Mouse (Mus musculus) liver, embryonic 15.5 days (tissue): Measurements from ENCODE around the gene Nr2f6. TPM values are rescaled to one million over a fixed set of nuclear protein-coding genes. Genes with fewer than 3 reads are reported as not detected.
"Not testable (repeated sequence)": the region's sequence is repeated elsewhere in the genome, so short reads cannot be mapped to it uniquely, and the experiment has no call there.

Source experiments
- ATAC-seq: fragments of 200-750 bp; cut with Nextera tagmentation; 2 replicates; pipeline ENCODE4 v1.8.0; 2017; ENCODE audit warnings: moderate number of reproducible peaks, mild to moderate bottlenecking, moderate library complexity; ENCODE audit not compliant: insufficient read depth
- H3K27ac ChIP-seq: fragments of 300-500 bp; sonication (generic); replicated peaks from 2 replicates; pipeline ENCODE4 v1.5.1; 2015; ENCODE audit warnings: mild to moderate bottlenecking, inconsistent platforms
- H3K27me3 ChIP-seq: fragments of 300-500 bp; sonication (generic); 2 replicates; pipeline ENCODE4 v1.6.1; 2015; ENCODE audit warnings: mild to moderate bottlenecking, inconsistent platforms
- H3K36me3 ChIP-seq: fragments of 300-500 bp; sonication (generic); replicated peaks from 2 replicates; pipeline ENCODE4 v1.6.1; 2015; ENCODE audit warnings: moderate library complexity, mild to moderate bottlenecking, inconsistent platforms
- H3K4me1 ChIP-seq: fragments of 300-500 bp; sonication (generic); replicated peaks from 2 replicates; pipeline ENCODE4 v1.6.1; 2015; ENCODE audit warnings: inconsistent platforms
- H3K4me2 ChIP-seq: fragments of 300-500 bp; sonication (generic); 2 replicates; pipeline ENCODE4 v1.6.1; 2015; ENCODE audit warnings: moderate library complexity, mild to moderate bottlenecking, inconsistent platforms
- H3K4me3 ChIP-seq: fragments of 300-500 bp; sonication (generic); replicated peaks from 2 replicates; pipeline ENCODE4 v1.5.1; 2015; ENCODE audit warnings: mild to moderate bottlenecking, inconsistent platforms
- H3K9ac ChIP-seq: fragments of 300-500 bp; sonication (generic); 2 replicates; pipeline ENCODE4 v1.6.1; 2015; ENCODE audit warnings: moderate library complexity, mild to moderate bottlenecking, inconsistent platforms
- H3K9me3 ChIP-seq: fragments of 300-500 bp; sonication (generic); replicated peaks from 2 replicates; pipeline ENCODE4 v1.6.1; 2016; ENCODE audit warnings: inconsistent platforms
- WGBS: fragments of 180-500 bp; shearing (Covaris S2); methylation state at CpG from one replicate; pipeline ENCODE4 v1.1.7; 2015; ENCODE audit warnings: mixed read lengths; ENCODE audit not compliant: insufficient replicate concordance; 5-methylcytosine and 5-hydroxymethylcytosine counted together
- polyA plus RNA-seq: library from polyadenylated mRNA; unstranded; fragments of >200 nt; fragmentation: Nextera tagmentation; extraction: Ambion mirVana; gene quantifications from 2 replicates; pipeline ENCODE4 v1.2.1, GENCODE M21; 2015

The Nr2f6 gene
- polyA plus RNA-seq, 1 experiment from 2014 or later: 24.1 TPM

GRCm38 (mm10) chr8:71358026-71358425 lies 23.7 kb downstream of the Nr2f6 start:
- no peak for ATAC-seq
- Histone ChIP-seq H3K27me3 (no peaks in the 10 kb centered on the region), H3K27ac (no peak overlapping the region), H3K36me3 (peaks cover 68% of the 10 kb centered on the region), H3K9ac (no peak overlapping the region), H3K9me3 (no peaks in the 10 kb centered on the region), H3K4me2 (no peak overlapping the region), H3K4me3 (no peak overlapping the region), H3K4me1 (no peaks in the 10 kb centered on the region)
- 73% methylated on average over 3 of the region's 3 CpGs for WGBS

DNA sequence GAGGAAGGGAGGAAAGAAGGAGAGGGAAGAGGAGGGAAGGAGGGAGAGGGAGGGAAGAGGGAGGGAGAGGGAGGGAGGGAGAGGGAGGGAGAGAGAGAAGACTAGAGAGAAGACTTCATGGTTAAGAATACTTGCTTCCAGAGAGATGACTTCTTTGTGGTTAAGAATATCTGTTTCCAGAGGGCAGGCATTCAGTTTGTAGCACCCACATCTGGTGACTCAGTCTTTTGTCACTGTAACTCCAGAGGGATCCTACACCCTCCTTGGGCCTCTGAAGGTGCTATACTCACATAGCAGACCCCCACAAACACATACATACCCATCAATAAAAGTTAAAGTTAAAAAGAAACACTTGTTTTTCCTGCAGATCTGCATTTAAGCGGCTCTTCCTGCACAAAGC lies 30.2 kb downstream of the Nr2f6 start:
- Histone ChIP-seq H3K27ac (no peak overlapping the region), H3K4me3 (no peak overlapping the region), H3K4me2 (no peak overlapping the region), H3K36me3 (peaks cover 88% of the 10 kb centered on the region), H3K4me1 (no peaks in the 10 kb centered on the region), H3K9me3 (no peaks in the 10 kb centered on the region), H3K9ac (no peak overlapping the region), H3K27me3 (no peaks in the 10 kb centered on the region)
- no peak for ATAC-seq
- WGBS: 63% methylated on average over 1 of the region's 1 CpGs

GRCm38 (mm10) chr8:71351117-71351516 lies 30.6 kb downstream of the Nr2f6 start:
- H3K27ac ChIP-seq: no peak overlapping the region
- no peak overlapping the region for H3K4me3 ChIP-seq
- H3K36me3 ChIP-seq: peaks cover 88% of the 10 kb centered on the region
- no peak overlapping the region for H3K9ac ChIP-seq
- no peak overlapping the region for H3K4me2 ChIP-seq
- ATAC-seq: no peak
- no peaks in the 10 kb centered on the region for H3K4me1 ChIP-seq
- no peaks in the 10 kb centered on the region for H3K27me3 ChIP-seq
- no peaks in the 10 kb centered on the region for H3K9me3 ChIP-seq
- WGBS: 52% methylated on average over 3 of the region's 3 CpGs

GRCm38 (mm10) chr8:71346581-71346980 lies 35.2 kb downstream of the Nr2f6 start:
- Histone ChIP-seq H3K36me3 (peaks cover 77% of the 10 kb centered on the region), H3K4me2 (no peak overlapping the region), H3K9me3 (no peaks in the 10 kb centered on the region), H3K27ac (no peak overlapping the region), H3K4me1 (no peaks in the 10 kb centered on the region), H3K9ac (no peak overlapping the region), H3K4me3 (no peak overlapping the region), H3K27me3 (no peaks in the 10 kb centered on the region)
- 65% methylated on average over 1 of the region's 1 CpGs for WGBS
- ATAC-seq: no peak

GRCm38 (mm10) chr8:71340625-71341024 lies 41.1 kb downstream of the Nr2f6 start:
- ATAC-seq: no peak
- H3K9ac ChIP-seq: no peak overlapping the region
- no peaks in the 10 kb centered on the region for H3K9me3 ChIP-seq
- H3K4me1 ChIP-seq: no peaks in the 10 kb centered on the region
- no peak overlapping the region for H3K27ac ChIP-seq
- no peaks in the 10 kb centered on the region for H3K27me3 ChIP-seq
- peaks cover 49% of the 10 kb centered on the region for H3K36me3 ChIP-seq
- WGBS: 75% methylated on average over 5 of the region's 5 CpGs
- no peak overlapping the region for H3K4me2 ChIP-seq
- H3K4me3 ChIP-seq: no peak overlapping the region

- not testable (repeated sequence) for H3K4me3 ChIP-seq, H3K27ac ChIP-seq, H3K4me1 ChIP-seq, H3K9me3 ChIP-seq, H3K4me2 ChIP-seq, ATAC-seq, H3K27me3 ChIP-seq, H3K9ac ChIP-seq
- 86% methylated on average over 6 of the region's 6 CpGs for WGBS
- H3K36me3 ChIP-seq: peaks cover 36% of the 10 kb centered on the region
Measured at GRCm38 (mm10) chr8:71337834-71338233, 43.9 kb downstream of the Nr2f6 start.

DNA sequence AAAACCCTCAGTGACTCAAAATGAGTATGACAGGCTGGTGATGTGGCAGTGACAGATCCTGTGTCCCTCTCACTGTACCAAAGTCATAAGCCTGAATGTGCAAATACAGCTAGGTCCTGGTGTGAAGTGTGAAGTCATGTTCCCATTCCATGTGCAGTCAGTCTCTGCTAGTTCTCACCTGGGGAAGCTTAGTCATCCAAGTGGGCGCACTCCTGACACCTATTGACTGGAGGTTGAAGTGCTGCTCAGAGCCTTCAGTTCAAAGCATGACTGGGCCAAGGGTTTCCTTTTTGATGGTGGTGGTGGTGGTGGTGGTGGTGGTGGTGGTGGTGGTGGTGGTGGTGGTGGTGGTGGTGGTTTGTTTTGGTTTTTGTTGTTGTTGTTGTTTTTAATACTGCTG lies 56.9 kb downstream of the Nr2f6 start:
- Histone ChIP-seq H3K36me3 (peaks cover 71% of the 10 kb centered on the region), H3K9me3 (no peaks in the 10 kb centered on the region)
- ATAC-seq: peak; percentile 40; the same call in 1 of the 2 replicates

More for the DNA sequence above, 56.9 kb downstream of the Nr2f6 start:
- Histone ChIP-seq H3K9ac (no peak overlapping the region), H3K27ac (no peak overlapping the region), H3K4me1 (no peaks in the 10 kb centered on the region), H3K27me3 (no peaks in the 10 kb centered on the region), H3K4me3 (no peak overlapping the region), H3K4me2 (no peak overlapping the region)
- 72% methylated on average over 1 of the region's 1 CpGs for WGBS

Other genes with a start within 250 kb of the Nr2f6 start
- gene Myo9b, start 109.2 kb downstream of the Nr2f6 start, polyA plus RNA-seq: 7.3 and 8.6 TPM in 2 replicates
- gene Haus8, start 109.0 kb downstream of the Nr2f6 start, polyA plus RNA-seq: 44.8 and 47.5 TPM in 2 replicates
- gene Use1, start 15.1 kb downstream of the Nr2f6 start, polyA plus RNA-seq: 38.7 and 41.1 TPM in 2 replicates
- 4.6 and 5.2 TPM in 2 replicates for gene Ocel1, start 10.7 kb downstream of the Nr2f6 start, polyA plus RNA-seq
- 3.3 and 5.2 TPM in 2 replicates for gene Ushbp1, start 13.8 kb upstream of the Nr2f6 start, polyA plus RNA-seq
- gene Babam1, start 14.9 kb upstream of the Nr2f6 start, polyA plus RNA-seq: 56.0 and 58.5 TPM in 2 replicates
- 42.0 and 54.0 TPM in 2 replicates for gene Ankle1, start 24.1 kb upstream of the Nr2f6 start, polyA plus RNA-seq
- 9.1 and 9.2 TPM in 2 replicates for gene Abhd8, start 81.7 kb upstream of the Nr2f6 start, polyA plus RNA-seq
- 81.2 and 96.6 TPM in 2 replicates for gene Mrpl34, start 83.0 kb upstream of the Nr2f6 start, polyA plus RNA-seq
- gene Dda1, start 87.2 kb upstream of the Nr2f6 start, polyA plus RNA-seq: 38.3 and 42.6 TPM in 2 replicates
- 0.15 and 0.20 TPM in 2 replicates for gene Ano8, start 104.0 kb upstream of the Nr2f6 start, polyA plus RNA-seq
- gene Gtpbp3, start 106.1 kb upstream of the Nr2f6 start, polyA plus RNA-seq: 4.2 and 5.1 TPM in 2 replicates
- 22.4 and 23.9 TPM in 2 replicates for gene Plvap, start 129.8 kb upstream of the Nr2f6 start, polyA plus RNA-seq
- gene Ccdc194, start 143.8 kb upstream of the Nr2f6 start, polyA plus RNA-seq: 0.06 and 0.14 TPM in 2 replicates
- 35.3 and 37.3 TPM in 2 replicates for gene Bst2, start 155.5 kb upstream of the Nr2f6 start, polyA plus RNA-seq
- gene Mvb12a, start 161.0 kb upstream of the Nr2f6 start, polyA plus RNA-seq: 31.6 and 35.2 TPM in 2 replicates
- 0.50 and 0.94 TPM in 2 replicates for gene Tmem221, start 176.9 kb upstream of the Nr2f6 start, polyA plus RNA-seq
- 0.09 TPM in 1 of 2 replicates, not detected in the other for gene Nxnl1, start 184.6 kb upstream of the Nr2f6 start, polyA plus RNA-seq
- 2.3 and 3.0 TPM in 2 replicates for gene Slc27a1, start 186.9 kb upstream of the Nr2f6 start, polyA plus RNA-seq
- gene Pgls, start 210.2 kb upstream of the Nr2f6 start, polyA plus RNA-seq: 90.7 and 92.8 TPM in 2 replicates
- gene Fam129c, start 215.7 kb upstream of the Nr2f6 start, polyA plus RNA-seq: 0.99 and 1.4 TPM in 2 replicates
- 23.0 and 25.6 TPM in 2 replicates for gene Colgalt1, start 229.0 kb upstream of the Nr2f6 start, polyA plus RNA-seq